Mouse (Mus musculus): ENCODE measurements around the gene Acpp. TPM values are rescaled to one million over a fixed set of nuclear protein-coding genes. Genes with fewer than 3 reads are reported as not detected.

Gene Acpp
- polyA plus RNA-seq, 1 experiment from 2014 or later: 1.9 TPM

GRCm38 (mm10) chr9:104239076-104239475 lies 98.5 kb downstream of the Acpp start:
- no peaks in the 10 kb centered on the region for H3K27me3 ChIP-seq (ENCODE audit: insufficient read depth, low read length)
- WGBS: 92% methylated on average over 8 of the region's 8 CpGs
- no peaks in the 10 kb centered on the region for H3K9me3 ChIP-seq (ENCODE audit: low read length)
- no peak overlapping the region for H3K4me2 ChIP-seq (replicated peaks; ENCODE audit: low read depth, low read length)
- no peak overlapping the region for H3K9ac ChIP-seq (replicated peaks; ENCODE audit: low read length)
- H3K36me3 ChIP-seq (ENCODE audit: insufficient read depth, low read length): peaks cover 20% of the 10 kb centered on the region; the same call in 1 of the 2 replicates
- no peak overlapping the region for H3K4me3 ChIP-seq (ENCODE audit: low read length)
- 0 out of 2 replicates have a peak, but pooled peaks cover 3% of the 10 kb centered on the region for H3K4me1 ChIP-seq (ENCODE audit: insufficient read depth, low read length)
- ATAC-seq (ENCODE audit: low FRiP score, low TSS enrichment): no peak
- H3K27ac ChIP-seq (ENCODE audit: low read length): no peak overlapping the region

Other genes with a start within 250 kb of the Acpp start
- 1.9 and 2.0 TPM in 2 replicates for gene Ackr4, start 210.8 kb downstream of the Acpp start, polyA plus RNA-seq (2015; fragmentation: Nextera tagmentation; extraction: Ambion mirVana)
- 23.4 and 25.7 TPM in 2 replicates for gene Dnajc13, start 74.8 kb downstream of the Acpp start, polyA plus RNA-seq (2015; fragmentation: Nextera tagmentation; extraction: Ambion mirVana)
- 0.10 and 0.21 TPM in 2 replicates for gene Cpne4, start 209.5 kb upstream of the Acpp start, polyA plus RNA-seq (2015; fragmentation: Nextera tagmentation; extraction: Ambion mirVana)